Mouse (Mus musculus): ENCODE data around the gene Syngr2.

Syngr2 gene

GRCm38 (mm10) chr11:117860601-117861000 is 51.1 kb downstream of the Syngr2 start, which contains the start of gene Tmem235:
TSS of gene Tmem235 (plus strand) at chr11:117860752.
- Histone ChIP-seq H3K36me3 (ENCODE audit: insufficient read depth, low read length) (peaks cover 35% of the 10 kb centered on the region), H3K9me3 (ENCODE audit: low read length) (peaks cover 10% of the 10 kb centered on the region), H3K4me1 (replicated peaks; ENCODE audit: low read depth, low read length) (peaks cover 96% of the 10 kb centered on the region), H3K27me3 (ENCODE audit: insufficient read depth, low read length) (peaks cover 53% of the 10 kb centered on the region), H3K4me3 (replicated peaks; ENCODE audit: low read length) (peak within 1 kb of the TSS; percentile 67)
- TF ChIP-seq CTCF (conservative IDR thresholded peaks at IDR 0.05; ENCODE audit: low read length) (no peak), NANOG (IDR thresholded peaks at IDR 0.05; ENCODE audit: borderline replicate concordance, low read length) (no peak), POU5F1 (IDR thresholded peaks at IDR 0.05; ENCODE audit: borderline replicate concordance, low read length) (no peak)

- Histone ChIP-seq H3K4me3 (replicated peaks; ENCODE audit: low read length) (peak overlapping the region; percentile 63), H3K4me1 (replicated peaks; ENCODE audit: low read depth, low read length) (peaks cover 99% of the 10 kb centered on the region), H3K36me3 (ENCODE audit: insufficient read depth, low read length) (peaks cover 10% of the 10 kb centered on the region), H3K9me3 (ENCODE audit: low read length) (no peaks in the 10 kb centered on the region), H3K27me3 (ENCODE audit: insufficient read depth, low read length) (peaks cover 55% of the 10 kb centered on the region)
- TF ChIP-seq CTCF (conservative IDR thresholded peaks at IDR 0.05; ENCODE audit: low read length) (no peak), NANOG (IDR thresholded peaks at IDR 0.05; ENCODE audit: borderline replicate concordance, low read length) (peak; percentile 69; the same call in 1 of the 2 replicates)
Measured at GRCm38 (mm10) chr11:117863174-117863856, 53.8 kb downstream of the Syngr2 start.

Measured in E14TG2a.4 (cell line).